Mouse (Mus musculus): ENCODE data around the gene Cldn16.

DNA sequence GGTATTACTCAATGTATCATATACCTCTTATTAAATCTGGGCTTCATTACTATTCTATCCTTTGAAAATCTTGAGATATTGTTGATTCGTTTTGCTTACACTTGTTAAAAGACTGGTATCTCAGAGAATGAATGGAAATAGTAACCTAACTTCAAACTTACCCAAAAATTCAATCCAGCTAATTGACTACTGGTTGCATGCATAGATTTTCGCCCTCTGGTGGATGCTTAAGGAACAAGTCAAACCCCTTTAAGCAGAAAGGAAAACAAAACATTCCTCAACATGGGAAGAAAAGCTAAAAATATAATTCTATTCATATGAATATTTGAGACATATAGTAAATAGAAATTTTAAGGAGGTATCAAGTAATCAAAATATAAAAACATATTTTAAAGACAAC lies 32.8 kb downstream of the Cldn16 start:
- TF ChIP-seq CTCF (IDR thresholded peaks at IDR 0.05; ENCODE audit: extremely low read depth, insufficient read depth, insufficient read length, insufficient replicate concordance): no peak
- no peak for TF ChIP-seq POLR2A (IDR thresholded peaks at IDR 0.05; ENCODE audit: low read depth, low read length)

All from spleen, adult 2 months (tissue).